Mouse (Mus musculus) forebrain, embryonic 13.5 days (tissue): ENCODE data around the gene Hs3st5. TPM values are rescaled to one million over a fixed set of nuclear protein-coding genes. Genes with fewer than 3 reads are reported as not detected.
A peak's percentile ranks its signal among the peaks of the same experiment; 100 is the strongest.

ENCODE experiments used
- ATAC-seq: fragments of 200-750 bp; cut with Nextera tagmentation; 2 replicates; pipeline ENCODE4 v1.8.0; 2017
- H3K27ac ChIP-seq: fragments of 300-500 bp; sonication (generic); 2 replicates; pipeline ENCODE4 v1.5.1; 2015; ENCODE audit warnings: inconsistent platforms, mild to moderate bottlenecking, moderate library complexity
- H3K27me3 ChIP-seq: fragments of 300-500 bp; sonication (generic); 2 replicates; pipeline ENCODE4 v1.6.1; 2015; ENCODE audit warnings: mild to moderate bottlenecking, inconsistent platforms
- H3K36me3 ChIP-seq: fragments of 300-500 bp; sonication (generic); 2 replicates; pipeline ENCODE4 v1.6.1; 2015; ENCODE audit warnings: mild to moderate bottlenecking, inconsistent platforms; ENCODE audit not compliant: poor library complexity, severe bottlenecking
- H3K4me1 ChIP-seq: fragments of 300-500 bp; sonication (generic); 2 replicates; pipeline ENCODE4 v1.6.1; 2015; ENCODE audit warnings: inconsistent platforms
- H3K4me2 ChIP-seq: fragments of 300-500 bp; sonication (generic); 2 replicates; pipeline ENCODE4 v1.6.1; 2015; ENCODE audit warnings: inconsistent platforms, mild to moderate bottlenecking, moderate library complexity
- H3K4me3 ChIP-seq: fragments of 300-500 bp; sonication (generic); 2 replicates; pipeline ENCODE4 v1.5.1; 2015; ENCODE audit warnings: mild to moderate bottlenecking, inconsistent platforms
- H3K9ac ChIP-seq: fragments of 300-500 bp; sonication (generic); 2 replicates; pipeline ENCODE4 v1.6.1; 2015; ENCODE audit warnings: mild to moderate bottlenecking, inconsistent platforms
- H3K9me3 ChIP-seq: fragments of 300-500 bp; sonication (generic); replicated peaks from 2 replicates; pipeline ENCODE4 v1.6.1; 2016; ENCODE audit warnings: inconsistent platforms
- WGBS: fragments of 180-500 bp; shearing (Covaris S2); methylation state at CpG from one replicate; pipeline ENCODE4 v1.1.7; 2015; 5-methylcytosine and 5-hydroxymethylcytosine counted together
- polyA plus RNA-seq: library from polyadenylated mRNA; unstranded; fragments of >200 nt; fragmentation: Nextera tagmentation; extraction: Ambion mirVana; gene quantifications from 2 replicates; pipeline ENCODE4 v1.2.1, GENCODE M21; 2015

Gene Hs3st5
- polyA plus RNA-seq, 1 experiment from 2014 or later = 4.6 TPM

GRCm38 (mm10) chr10:36750021-36750420 lies 243.4 kb downstream of the Hs3st5 start:
- H3K4me2 ChIP-seq = no peak overlapping the region
- no peak overlapping the region for H3K27ac ChIP-seq
- H3K9me3 ChIP-seq = no peaks in the 10 kb centered on the region
- 0 out of 2 replicates have a peak, but pooled peaks have one; percentile 53 for ATAC-seq
- no peak overlapping the region for H3K9ac ChIP-seq
- no peaks in the 10 kb centered on the region for H3K4me1 ChIP-seq
- 67% methylated on average over 1 of the region's 1 CpGs for WGBS
- H3K27me3 ChIP-seq = no peaks in the 10 kb centered on the region
- no peaks in the 10 kb centered on the region for H3K36me3 ChIP-seq
- no peak overlapping the region for H3K4me3 ChIP-seq

GRCm38 (mm10) chr10:36754471-36754870 lies 247.9 kb downstream of the Hs3st5 start:
- no peak for ATAC-seq
- Histone ChIP-seq H3K27me3 (no peaks in the 10 kb centered on the region), H3K4me2 (no peak overlapping the region), H3K9me3 (no peaks in the 10 kb centered on the region), H3K4me1 (no peaks in the 10 kb centered on the region), H3K27ac (no peak overlapping the region), H3K9ac (no peak overlapping the region), H3K36me3 (no peaks in the 10 kb centered on the region), H3K4me3 (no peak overlapping the region)
- 62% methylated on average over 1 of the region's 1 CpGs for whole genome bisulfite sequencing

GRCm38 (mm10) chr10:36773595-36773994 lies 267.0 kb downstream of the Hs3st5 start:
- H3K27ac ChIP-seq = no peak overlapping the region
- no peak overlapping the region for H3K4me3 ChIP-seq
- H3K27me3 ChIP-seq = no peaks in the 10 kb centered on the region
- H3K4me2 ChIP-seq = no peak overlapping the region
- no peaks in the 10 kb centered on the region for H3K36me3 ChIP-seq
- H3K9ac ChIP-seq = no peak overlapping the region
- H3K9me3 ChIP-seq = no peaks in the 10 kb centered on the region
- ATAC-seq = no peak
- no peaks in the 10 kb centered on the region for H3K4me1 ChIP-seq

- no peak overlapping the region for H3K27ac ChIP-seq
- no peak overlapping the region for H3K9ac ChIP-seq
- no peak overlapping the region for H3K4me3 ChIP-seq
- no peaks in the 10 kb centered on the region for H3K4me1 ChIP-seq
- WGBS = 86% methylated on average over 6 of the region's 6 CpGs
- no peaks in the 10 kb centered on the region for H3K9me3 ChIP-seq
- no peak overlapping the region for H3K4me2 ChIP-seq
- no peaks in the 10 kb centered on the region for H3K36me3 ChIP-seq
- no peaks in the 10 kb centered on the region for H3K27me3 ChIP-seq
- 0 out of 2 replicates have a peak, but pooled peaks have one; percentile 43 for ATAC-seq
Observed at GRCm38 (mm10) chr10:36774898-36775297, 268.3 kb downstream of the Hs3st5 start.

GRCm38 (mm10) chr10:36781641-36782040 lies 275.0 kb downstream of the Hs3st5 start:
- H3K4me3 ChIP-seq = no peak overlapping the region
- H3K9me3 ChIP-seq = no peaks in the 10 kb centered on the region
- no peak overlapping the region for H3K4me2 ChIP-seq
- no peak for ATAC-seq
- 56% methylated on average over 1 of the region's 1 CpGs for WGBS
- H3K36me3 ChIP-seq = no peaks in the 10 kb centered on the region
- H3K27ac ChIP-seq = no peak overlapping the region
- H3K4me1 ChIP-seq = no peaks in the 10 kb centered on the region
- H3K9ac ChIP-seq = no peak overlapping the region
- no peaks in the 10 kb centered on the region for H3K27me3 ChIP-seq

GRCm38 (mm10) chr10:36786970-36787369 lies 280.4 kb downstream of the Hs3st5 start:
- H3K9ac ChIP-seq = no peak overlapping the region
- H3K9me3 ChIP-seq = no peaks in the 10 kb centered on the region
- no peaks in the 10 kb centered on the region for H3K4me1 ChIP-seq
- H3K4me3 ChIP-seq = no peak overlapping the region
- WGBS = 75% methylated on average over 7 of the region's 7 CpGs
- no peak overlapping the region for H3K27ac ChIP-seq
- no peak for ATAC-seq
- H3K36me3 ChIP-seq = no peaks in the 10 kb centered on the region
- no peaks in the 10 kb centered on the region for H3K27me3 ChIP-seq
- H3K4me2 ChIP-seq = no peak overlapping the region

GRCm38 (mm10) chr10:36791771-36792170 lies 285.2 kb downstream of the Hs3st5 start:
- Histone ChIP-seq H3K27me3 (no peaks in the 10 kb centered on the region), H3K4me2 (no peak overlapping the region), H3K4me3 (no peak overlapping the region), H3K27ac (no peak overlapping the region), H3K36me3 (no peaks in the 10 kb centered on the region), H3K4me1 (no peaks in the 10 kb centered on the region), H3K9me3 (no peaks in the 10 kb centered on the region), H3K9ac (no peak overlapping the region)
- 49% methylated on average over 2 of the region's 2 CpGs for WGBS
- peak; percentile 76 for ATAC-seq

- H3K4me3 ChIP-seq = no peak overlapping the region
- H3K27me3 ChIP-seq = no peaks in the 10 kb centered on the region
- ATAC-seq = no peak
- no peaks in the 10 kb centered on the region for H3K4me1 ChIP-seq
- H3K36me3 ChIP-seq = no peaks in the 10 kb centered on the region
- H3K9me3 ChIP-seq = no peaks in the 10 kb centered on the region
- H3K27ac ChIP-seq = no peak overlapping the region
- no peak overlapping the region for H3K9ac ChIP-seq
- H3K4me2 ChIP-seq = no peak overlapping the region
Observed at GRCm38 (mm10) chr10:36795311-36795710, 288.7 kb downstream of the Hs3st5 start.

- WGBS = 36% methylated on average over 2 of the region's 2 CpGs
- no peak overlapping the region for H3K9ac ChIP-seq
- no peaks in the 10 kb centered on the region for H3K27me3 ChIP-seq
- no peaks in the 10 kb centered on the region for H3K9me3 ChIP-seq
- H3K4me3 ChIP-seq = no peak overlapping the region
- H3K4me2 ChIP-seq = no peak overlapping the region
- H3K36me3 ChIP-seq = no peaks in the 10 kb centered on the region
- no peak overlapping the region for H3K27ac ChIP-seq
- peaks cover 3% of the 10 kb centered on the region; the same call in 1 of the 2 replicates for H3K4me1 ChIP-seq
- ATAC-seq = no peak
Observed at GRCm38 (mm10) chr10:36800925-36801482, 294.4 kb downstream of the Hs3st5 start.

- Histone ChIP-seq H3K4me1 (peaks cover 3% of the 10 kb centered on the region; the same call in 1 of the 2 replicates), H3K9me3 (no peaks in the 10 kb centered on the region), H3K27me3 (no peaks in the 10 kb centered on the region), H3K9ac (no peak overlapping the region), H3K4me2 (no peak overlapping the region), H3K4me3 (no peak overlapping the region), H3K27ac (no peak overlapping the region), H3K36me3 (no peaks in the 10 kb centered on the region)
- WGBS = 20% methylated on average over 2 of the region's 2 CpGs
- ATAC-seq = 0 out of 2 replicates have a peak, but pooled peaks have one; percentile 45
Observed at GRCm38 (mm10) chr10:36803705-36804104, 297.1 kb downstream of the Hs3st5 start.

GRCm38 (mm10) chr10:36805265-36805664 lies 298.7 kb downstream of the Hs3st5 start:
- Histone ChIP-seq H3K4me1 (peaks cover 3% of the 10 kb centered on the region; the same call in 1 of the 2 replicates), H3K36me3 (no peaks in the 10 kb centered on the region), H3K27me3 (no peaks in the 10 kb centered on the region), H3K9me3 (no peaks in the 10 kb centered on the region), H3K9ac (no peak overlapping the region), H3K27ac (no peak overlapping the region), H3K4me2 (no peak overlapping the region), H3K4me3 (no peak overlapping the region)
- ATAC-seq = no peak
- WGBS = 66% methylated on average over 4 of the region's 4 CpGs

GRCm38 (mm10) chr10:36805788-36806187 lies 299.2 kb downstream of the Hs3st5 start:
- 63% methylated on average over 5 of the region's 5 CpGs for WGBS
- no peak for ATAC-seq

GRCm38 (mm10) chr10:36807007-36807406 lies 300.4 kb downstream of the Hs3st5 start:
- Histone ChIP-seq H3K9me3 (no peaks in the 10 kb centered on the region), H3K27ac (no peak overlapping the region), H3K4me2 (no peak overlapping the region), H3K4me3 (no peak overlapping the region), H3K27me3 (no peaks in the 10 kb centered on the region), H3K4me1 (no peaks in the 10 kb centered on the region), H3K36me3 (no peaks in the 10 kb centered on the region), H3K9ac (no peak overlapping the region)
- ATAC-seq = no peak
- WGBS = 67% methylated on average over 5 of the region's 5 CpGs

More at GRCm38 (mm10) chr10:36805788-36806187, 299.2 kb downstream of the Hs3st5 start:
- H3K4me2 ChIP-seq = no peak overlapping the region
- no peak overlapping the region for H3K9ac ChIP-seq
- H3K27ac ChIP-seq = no peak overlapping the region
- H3K9me3 ChIP-seq = no peaks in the 10 kb centered on the region
- no peaks in the 10 kb centered on the region for H3K27me3 ChIP-seq
- H3K36me3 ChIP-seq = no peaks in the 10 kb centered on the region
- H3K4me1 ChIP-seq = peaks cover 3% of the 10 kb centered on the region; the same call in 1 of the 2 replicates
- H3K4me3 ChIP-seq = no peak overlapping the region
